Mouse (Mus musculus): Measurements from ENCODE around the gene Gsg1l. TPM values are rescaled to one million over a fixed set of nuclear protein-coding genes. Genes with fewer than 3 reads are reported as not detected.

Gsg1l gene
- total RNA-seq (2021) = under 1 TPM; 0.21 to 0.68 TPM
- long read RNA-seq, experiment 1, partial matches to known transcripts = 0 of 1 reads
- long read RNA-seq, experiment 1, other reads (novel, unspliced or antisense) = 1 of 1 reads
- long read RNA-seq, experiment 2 = 0 reads

- no peak for DNase-seq
Observed at GRCm38 (mm10) chr7:126082286-126082741, at the start of gene Gsg1l. Gene Gsg1l (minus strand): TSS chr7:126082411.

GRCm38 (mm10) chr7:126127673-126128072 lies 45.5 kb upstream of the Gsg1l start:
- no peak for DNase-seq

- no peak for DNase-seq
Observed at GRCm38 (mm10) chr7:126126502-126126901, 44.3 kb upstream of the Gsg1l start.

GRCm38 (mm10) chr7:126121533-126121932 lies 39.3 kb upstream of the Gsg1l start:
- DNase-seq = no peak

- no peak for DNase-seq
Observed at GRCm38 (mm10) chr7:126119819-126120218, 37.6 kb upstream of the Gsg1l start.

- DNase-seq = no peak
Observed at GRCm38 (mm10) chr7:126113263-126113662, 31.1 kb upstream of the Gsg1l start.

GRCm38 (mm10) chr7:126111230-126111629 lies 29.0 kb upstream of the Gsg1l start:
- no peak for DNase-seq

GRCm38 (mm10) chr7:126109898-126110297 lies 27.7 kb upstream of the Gsg1l start:
- DNase-seq = no peak

GRCm38 (mm10) chr7:126100440-126100839 lies 18.2 kb upstream of the Gsg1l start:
- DNase-seq = no peak

GRCm38 (mm10) chr7:126099835-126100234 lies 17.6 kb upstream of the Gsg1l start:
- no peak for DNase-seq

- no peak for DNase-seq
Observed at GRCm38 (mm10) chr7:126099163-126099775, 17.1 kb upstream of the Gsg1l start.

GRCm38 (mm10) chr7:126097219-126097915 lies 15.2 kb upstream of the Gsg1l start:
- no peak for DNase-seq

- no peak for DNase-seq
Observed at GRCm38 (mm10) chr7:126096596-126096995, 14.4 kb upstream of the Gsg1l start.

GRCm38 (mm10) chr7:126094738-126095137 lies 12.5 kb upstream of the Gsg1l start:
- no peak for DNase-seq

- DNase-seq = no peak
Observed at GRCm38 (mm10) chr7:126093162-126093561, 11.0 kb upstream of the Gsg1l start.

GRCm38 (mm10) chr7:126089782-126090181 lies 7.6 kb upstream of the Gsg1l start:
- peak; percentile 48 for DNase-seq

GRCm38 (mm10) chr7:126088155-126088554 lies 5.9 kb upstream of the Gsg1l start:
- DNase-seq = no peak

GRCm38 (mm10) chr7:126087602-126088001 lies 5.4 kb upstream of the Gsg1l start:
- no peak for DNase-seq

- DNase-seq = no peak
Observed at GRCm38 (mm10) chr7:126086321-126086741, 4.1 kb upstream of the Gsg1l start.

- DNase-seq = no peak
Observed at GRCm38 (mm10) chr7:126085154-126085553, 2.9 kb upstream of the Gsg1l start.

- DNase-seq = no peak
Observed at GRCm38 (mm10) chr7:126083980-126084348, 1.8 kb upstream of the Gsg1l start.

GRCm38 (mm10) chr7:126083341-126083979 lies 1.2 kb upstream of the Gsg1l start:
- no peak for DNase-seq

- DNase-seq = peak; percentile 48
Observed at GRCm38 (mm10) chr7:126081727-126082285, 405 bp downstream of the Gsg1l start.

Measured in gastrocnemius, postnatal 10 days (tissue).